Mouse (Mus musculus): Measurements from ENCODE around the gene Taf12. TPM values are rescaled to one million over a fixed set of nuclear protein-coding genes. Genes with fewer than 3 reads are reported as not detected.

Gene Taf12
- polyA plus RNA-seq (2012; rRNA removed): 22.5 and 24.3 TPM in 2 replicates

DNA sequence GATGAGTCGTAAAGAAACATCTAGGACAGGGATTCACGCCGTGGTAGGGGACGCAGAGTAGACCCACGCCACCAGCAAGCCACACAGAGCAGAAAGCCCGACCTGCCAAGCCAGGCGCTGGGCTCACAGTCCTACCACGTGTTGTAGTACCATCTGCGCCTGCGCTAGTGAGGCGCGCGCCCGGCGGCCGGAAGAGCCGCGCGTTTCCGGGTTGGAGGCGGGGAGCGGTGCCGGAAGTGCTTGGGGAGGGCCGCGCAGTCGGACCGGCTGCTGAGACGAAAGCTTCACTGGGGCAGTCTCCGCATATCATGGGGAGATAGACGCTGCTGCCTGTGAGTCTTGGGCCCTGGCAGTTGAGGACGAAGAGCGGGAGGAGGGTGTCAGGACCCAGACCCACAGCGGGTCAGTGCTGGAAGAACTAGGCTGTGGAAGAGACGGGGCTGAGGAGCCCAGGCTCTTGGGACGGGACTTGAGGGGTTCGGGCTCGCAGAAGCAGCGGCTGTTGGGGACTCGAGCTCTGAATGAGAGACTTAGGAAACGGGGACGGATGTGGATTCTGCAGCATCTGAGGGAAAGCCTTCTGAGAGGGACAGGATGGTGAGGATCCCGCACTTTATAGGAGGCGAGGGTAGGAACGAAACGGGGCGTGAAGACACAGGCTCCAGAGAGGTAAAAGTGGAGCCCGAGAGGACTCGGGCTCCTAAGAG, at the start of gene Taf12:
TSS of gene Taf12 (plus strand) at position 220 of the 707 bp plus-strand sequence.
- Histone ChIP-seq H3K27ac (ENCODE audit: insufficient read depth, low read length) (peak within 1 kb of the TSS; percentile 81), H3K4me3 (replicated peaks; ENCODE audit: insufficient read depth, low read depth, low read length) (peak within 1 kb of the TSS; percentile 95), H3K4me1 (ENCODE audit: control insufficient read depth, insufficient read depth, low read length) (no peaks in the 10 kb centered on the region), H3K27me3 (ENCODE audit: control insufficient read depth, insufficient read depth, low read length) (no peaks in the 10 kb centered on the region)
- 1% methylated on average over 48 of the region's 48 CpGs for WGBS
- DNase-seq: peak; percentile 92 to 93
- no peak for TF ChIP-seq CTCF (IDR thresholded peaks at IDR 0.05; ENCODE audit: borderline replicate concordance, insufficient read depth, low read depth, low read length)
- TF ChIP-seq POLR2A (IDR thresholded peaks at IDR 0.05; ENCODE audit: borderline replicate concordance, insufficient read depth, low read length): peak; percentile 98

- Histone ChIP-seq H3K27me3 (ENCODE audit: control insufficient read depth, insufficient read depth, low read length) (no peaks in the 10 kb centered on the region), H3K27ac (ENCODE audit: insufficient read depth, low read length) (no peak overlapping the region), H3K4me1 (ENCODE audit: control insufficient read depth, insufficient read depth, low read length) (no peaks in the 10 kb centered on the region), H3K4me3 (replicated peaks; ENCODE audit: insufficient read depth, low read depth, low read length) (no peak overlapping the region)
- no peak for TF ChIP-seq POLR2A (IDR thresholded peaks at IDR 0.05; ENCODE audit: borderline replicate concordance, insufficient read depth, low read length)
- no peak for TF ChIP-seq CTCF (IDR thresholded peaks at IDR 0.05; ENCODE audit: borderline replicate concordance, insufficient read depth, low read depth, low read length)
- DNase-seq: no peak
- 95% methylated on average over 5 of the region's 5 CpGs for WGBS
These were observed 43.8 kb upstream of the Taf12 start for GRCm38 (mm10) chr4:132230422-132230821.

DNA sequence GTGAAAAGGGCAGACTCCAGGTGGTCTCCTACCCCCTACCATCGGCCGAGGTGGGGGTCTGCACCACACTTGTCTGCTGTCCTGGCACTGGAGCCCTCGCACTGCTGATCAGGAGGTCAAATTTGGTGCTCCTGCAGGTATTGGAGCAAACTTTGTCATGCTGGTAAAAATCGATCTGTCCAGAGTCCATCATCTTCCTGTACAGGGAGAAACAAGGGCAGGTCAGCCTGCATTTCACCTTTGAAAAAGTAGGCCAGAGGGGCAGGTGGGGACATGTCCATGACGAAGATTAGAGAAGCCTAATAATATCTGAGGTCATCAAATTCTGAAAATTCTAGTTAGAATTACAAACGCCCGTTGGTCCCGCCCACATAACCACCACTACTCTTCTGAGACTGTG, 39.5 kb upstream of the Taf12 start:
- no peak overlapping the region for H3K27ac ChIP-seq (ENCODE audit: insufficient read depth, low read length)
- WGBS: 91% methylated on average over 8 of the region's 8 CpGs

DNA sequence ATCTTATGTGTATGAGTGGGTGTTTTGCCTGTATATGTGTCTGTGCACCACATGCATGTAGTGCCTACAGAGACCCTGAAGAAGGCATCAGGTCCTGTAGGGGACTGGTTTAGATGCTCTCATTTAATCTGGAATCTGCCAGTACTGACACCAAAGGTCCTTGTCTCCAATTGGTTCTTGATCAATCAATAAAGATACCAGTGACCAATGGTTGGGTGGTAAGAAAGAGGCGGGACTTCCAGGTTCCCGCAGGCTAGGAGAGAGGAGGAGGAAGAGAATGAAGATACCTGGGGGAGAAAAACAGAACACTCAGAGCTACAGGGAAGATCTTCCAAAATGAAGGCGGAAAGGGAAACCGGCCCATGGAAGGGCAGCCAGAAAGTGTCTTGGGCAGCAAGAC, 35.8 kb upstream of the Taf12 start:
- WGBS: 84% methylated on average over 4 of the region's 4 CpGs
- Histone ChIP-seq H3K27me3 (ENCODE audit: control insufficient read depth, insufficient read depth, low read length) (no peaks in the 10 kb centered on the region), H3K27ac (ENCODE audit: insufficient read depth, low read length) (no peak overlapping the region), H3K4me3 (replicated peaks; ENCODE audit: insufficient read depth, low read depth, low read length) (no peak overlapping the region), H3K4me1 (ENCODE audit: control insufficient read depth, insufficient read depth, low read length) (no peaks in the 10 kb centered on the region)
- TF ChIP-seq POLR2A (IDR thresholded peaks at IDR 0.05; ENCODE audit: borderline replicate concordance, insufficient read depth, low read length) (no peak), CTCF (IDR thresholded peaks at IDR 0.05; ENCODE audit: borderline replicate concordance, insufficient read depth, low read depth, low read length) (no peak)
- no peak for DNase-seq

More for the DNA sequence above, 39.5 kb upstream of the Taf12 start:
- H3K4me1 ChIP-seq (ENCODE audit: control insufficient read depth, insufficient read depth, low read length): no peaks in the 10 kb centered on the region
- H3K27me3 ChIP-seq (ENCODE audit: control insufficient read depth, insufficient read depth, low read length): no peaks in the 10 kb centered on the region
- no peak for DNase-seq
- no peak for TF ChIP-seq CTCF (IDR thresholded peaks at IDR 0.05; ENCODE audit: borderline replicate concordance, insufficient read depth, low read depth, low read length)
- no peak for TF ChIP-seq POLR2A (IDR thresholded peaks at IDR 0.05; ENCODE audit: borderline replicate concordance, insufficient read depth, low read length)
- H3K4me3 ChIP-seq (replicated peaks; ENCODE audit: insufficient read depth, low read depth, low read length): no peak overlapping the region

GRCm38 (mm10) chr4:132240367-132240766, 33.8 kb upstream of the Taf12 start:
- no peak for TF ChIP-seq POLR2A (IDR thresholded peaks at IDR 0.05; ENCODE audit: borderline replicate concordance, insufficient read depth, low read length)
- no peak for TF ChIP-seq CTCF (IDR thresholded peaks at IDR 0.05; ENCODE audit: borderline replicate concordance, insufficient read depth, low read depth, low read length)
- H3K27ac ChIP-seq (ENCODE audit: insufficient read depth, low read length): no peak overlapping the region
- WGBS: 96% methylated on average over 3 of the region's 3 CpGs

GRCm38 (mm10) chr4:132241208-132241607, 33.0 kb upstream of the Taf12 start:
- H3K4me1 ChIP-seq (ENCODE audit: control insufficient read depth, insufficient read depth, low read length): no peaks in the 10 kb centered on the region
- no peak overlapping the region for H3K4me3 ChIP-seq (replicated peaks; ENCODE audit: insufficient read depth, low read depth, low read length)
- TF ChIP-seq POLR2A (IDR thresholded peaks at IDR 0.05; ENCODE audit: borderline replicate concordance, insufficient read depth, low read length) (no peak), CTCF (IDR thresholded peaks at IDR 0.05; ENCODE audit: borderline replicate concordance, insufficient read depth, low read depth, low read length) (no peak)
- H3K27ac ChIP-seq (ENCODE audit: insufficient read depth, low read length): no peak overlapping the region
- no peaks in the 10 kb centered on the region for H3K27me3 ChIP-seq (ENCODE audit: control insufficient read depth, insufficient read depth, low read length)
- WGBS: 53% methylated on average over 3 of the region's 3 CpGs
- DNase-seq: no peak

More at GRCm38 (mm10) chr4:132240367-132240766, 33.8 kb upstream of the Taf12 start:
- DNase-seq: no peak
- Histone ChIP-seq H3K4me3 (replicated peaks; ENCODE audit: insufficient read depth, low read depth, low read length) (no peak overlapping the region), H3K4me1 (ENCODE audit: control insufficient read depth, insufficient read depth, low read length) (no peaks in the 10 kb centered on the region), H3K27me3 (ENCODE audit: control insufficient read depth, insufficient read depth, low read length) (no peaks in the 10 kb centered on the region)

DNA sequence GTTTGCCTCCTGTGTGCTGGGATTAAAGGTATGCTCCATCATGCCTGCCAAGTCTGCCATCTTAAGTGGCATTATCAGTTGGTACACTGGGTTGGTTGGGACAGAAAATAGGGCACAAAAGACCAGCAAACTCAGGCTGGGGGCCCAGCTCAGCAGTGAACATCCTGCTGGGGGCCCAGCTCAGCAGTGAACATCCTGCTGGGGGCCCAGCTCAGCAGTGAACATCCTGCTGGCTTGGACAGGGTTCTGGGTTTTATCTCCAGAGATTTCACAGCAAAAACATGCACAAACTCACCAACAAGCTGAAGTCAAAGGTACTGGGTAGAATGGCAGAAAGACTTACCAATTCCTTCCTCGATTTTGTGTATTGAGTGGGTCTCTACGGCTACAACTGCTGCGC, 28.5 kb upstream of the Taf12 start:
- no peaks in the 10 kb centered on the region; the same call in 1 of the 2 replicates for H3K4me1 ChIP-seq (ENCODE audit: control insufficient read depth, insufficient read depth, low read length)
- DNase-seq: no peak
- H3K27ac ChIP-seq (ENCODE audit: insufficient read depth, low read length): no peak overlapping the region
- no peak overlapping the region for H3K4me3 ChIP-seq (replicated peaks; ENCODE audit: insufficient read depth, low read depth, low read length)
- 93% methylated on average over 3 of the region's 3 CpGs for WGBS
- TF ChIP-seq CTCF (IDR thresholded peaks at IDR 0.05; ENCODE audit: borderline replicate concordance, insufficient read depth, low read depth, low read length): no peak
- TF ChIP-seq POLR2A (IDR thresholded peaks at IDR 0.05; ENCODE audit: borderline replicate concordance, insufficient read depth, low read length): no peak
- no peaks in the 10 kb centered on the region for H3K27me3 ChIP-seq (ENCODE audit: control insufficient read depth, insufficient read depth, low read length)

DNA sequence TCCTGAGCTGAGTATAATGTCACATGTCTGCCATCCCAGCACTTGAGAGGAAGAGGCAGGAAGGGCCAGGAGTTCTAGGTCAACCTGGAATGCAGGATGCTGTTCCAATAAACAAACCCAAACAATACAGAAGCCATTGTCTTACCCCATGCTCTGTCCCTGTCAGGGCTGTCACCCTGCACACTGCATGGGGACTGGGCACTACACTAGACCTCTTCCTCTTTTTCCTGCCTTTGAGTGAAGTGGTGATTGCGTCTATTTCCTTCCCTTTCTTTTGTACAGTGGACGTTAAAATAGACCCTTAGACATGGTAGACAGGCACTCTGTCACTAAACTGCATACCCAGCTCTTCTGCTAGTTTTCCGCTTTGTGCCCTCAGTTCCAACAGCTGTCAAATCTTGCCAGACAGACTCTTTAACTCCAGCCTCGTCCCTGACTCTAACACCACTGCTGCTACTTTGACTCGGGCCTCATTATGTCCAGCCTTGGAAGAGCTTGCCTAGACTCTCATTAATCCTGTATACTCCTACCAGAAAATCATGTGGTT, 26.7 kb upstream of the Taf12 start:
- no peaks in the 10 kb centered on the region for H3K27me3 ChIP-seq (ENCODE audit: control insufficient read depth, insufficient read depth, low read length)
- H3K4me1 ChIP-seq (ENCODE audit: control insufficient read depth, insufficient read depth, low read length): no peaks in the 10 kb centered on the region; the same call in 1 of the 2 replicates
- no peak overlapping the region for H3K4me3 ChIP-seq (replicated peaks; ENCODE audit: insufficient read depth, low read depth, low read length)
- 84% methylated on average over 5 of the region's 5 CpGs for WGBS
- DNase-seq: no peak
- no peak overlapping the region for H3K27ac ChIP-seq (ENCODE audit: insufficient read depth, low read length)
- TF ChIP-seq POLR2A (IDR thresholded peaks at IDR 0.05; ENCODE audit: borderline replicate concordance, insufficient read depth, low read length) (no peak), CTCF (IDR thresholded peaks at IDR 0.05; ENCODE audit: borderline replicate concordance, insufficient read depth, low read depth, low read length) (no peak)
